Mouse (Mus musculus) embryonic fibroblast, embryonic 13.5 days (primary cell): ENCODE data around the gene AU021092. TPM values are rescaled to one million over a fixed set of nuclear protein-coding genes. Genes with fewer than 3 reads are reported as not detected.

ENCODE experiments used
- H3K27ac ChIP-seq: 2 replicates; pipeline ENCODE4 v1.5.1; 2012; ENCODE audit warnings: low read length, control low read depth, inconsistent platforms; ENCODE audit not compliant: insufficient read depth
- H3K4me1 ChIP-seq: 2 replicates; pipeline ENCODE4 v1.6.1; 2011; ENCODE audit warnings: low read length; ENCODE audit not compliant: control insufficient read depth, insufficient read depth
- H3K4me3 ChIP-seq: 2 replicates; pipeline ENCODE4 v1.5.1; 2011; ENCODE audit warnings: mild to moderate bottlenecking, control low read depth, low read length; ENCODE audit not compliant: insufficient read depth
- CTCF ChIP-seq: IDR thresholded peaks from 2 replicates; pipeline ENCODE4 v1.5.1; 2011; ENCODE audit warnings: mild to moderate bottlenecking, control low read depth, low read length, moderate library complexity, borderline replicate concordance; ENCODE audit not compliant: insufficient read depth
- POLR2A ChIP-seq: IDR thresholded peaks from 2 replicates; pipeline ENCODE4 v1.6.1; 2011; ENCODE audit warnings: low read depth, mild to moderate bottlenecking, control low read depth, low read length, moderate library complexity
- polyA plus RNA-seq: library from polyadenylated mRNA; stranded (reverse); fragments of >200 nt; gene quantifications from 2 replicates; pipeline ENCODE4 v1.2.4, GENCODE M21; 2011; ENCODE audit warnings: low read depth; ENCODE audit not compliant: missing spikeins, insufficient read length

Gene AU021092
- polyA plus RNA-seq, 1 experiment, result not detected

- no peaks in the 10 kb centered on the region for H3K4me1 ChIP-seq
- no peak overlapping the region for H3K27ac ChIP-seq
- no peak overlapping the region for H3K4me3 ChIP-seq
- no peak for TF ChIP-seq POLR2A
- no peak for TF ChIP-seq CTCF
Measured at GRCm38 (mm10) chr16:5185691-5186090, 36.4 kb downstream of the AU021092 start.

GRCm38 (mm10) chr16:5184956-5185355 is 37.1 kb downstream of the AU021092 start:
- H3K27ac ChIP-seq, result no peak overlapping the region
- H3K4me1 ChIP-seq, result no peaks in the 10 kb centered on the region
- no peak overlapping the region for H3K4me3 ChIP-seq
- no peak for TF ChIP-seq POLR2A
- no peak for TF ChIP-seq CTCF

- TF ChIP-seq CTCF (no peak), POLR2A (no peak)
- Histone ChIP-seq H3K4me1 (no peaks in the 10 kb centered on the region), H3K27ac (no peak overlapping the region), H3K4me3 (no peak overlapping the region)
Measured at GRCm38 (mm10) chr16:5184101-5184500, 38.0 kb downstream of the AU021092 start.

- TF ChIP-seq POLR2A, result no peak
- H3K27ac ChIP-seq, result no peak overlapping the region
- no peaks in the 10 kb centered on the region for H3K4me1 ChIP-seq
- H3K4me3 ChIP-seq, result no peak overlapping the region
Measured at GRCm38 (mm10) chr16:5183310-5183975, 38.7 kb downstream of the AU021092 start.

GRCm38 (mm10) chr16:5172636-5173035 is 49.5 kb downstream of the AU021092 start:
- Histone ChIP-seq H3K4me3 (no peak overlapping the region), H3K4me1 (no peaks in the 10 kb centered on the region), H3K27ac (no peak overlapping the region)
- TF ChIP-seq POLR2A (no peak), CTCF (no peak)

GRCm38 (mm10) chr16:5168829-5169228 is 53.3 kb downstream of the AU021092 start:
- Histone ChIP-seq H3K4me1 (no peaks in the 10 kb centered on the region), H3K27ac (no peak overlapping the region), H3K4me3 (no peak overlapping the region)
- TF ChIP-seq CTCF (no peak), POLR2A (no peak)

GRCm38 (mm10) chr16:5168038-5168437 is 54.1 kb downstream of the AU021092 start:
- H3K27ac ChIP-seq, result no peak overlapping the region
- H3K4me3 ChIP-seq, result no peak overlapping the region
- H3K4me1 ChIP-seq, result no peaks in the 10 kb centered on the region
- no peak for TF ChIP-seq CTCF
- no peak for TF ChIP-seq POLR2A

GRCm38 (mm10) chr16:5164327-5164726 is 57.8 kb downstream of the AU021092 start:
- Histone ChIP-seq H3K4me1 (no peaks in the 10 kb centered on the region), H3K27ac (no peak overlapping the region), H3K4me3 (no peak overlapping the region)
- no peak for TF ChIP-seq CTCF
- TF ChIP-seq POLR2A, result no peak

Other genes starting within 250 kb of the AU021092 start
- gene Sept12, start 224.4 kb downstream of the AU021092 start, polyA plus RNA-seq, result not detected in 2 replicates
- gene Smim22, start 215.0 kb downstream of the AU021092 start, polyA plus RNA-seq, result not detected in 2 replicates
- gene Rogdi, start 208.7 kb downstream of the AU021092 start, polyA plus RNA-seq, result 14.5 and 14.7 TPM in 2 replicates
- gene Glyr1, start 172.4 kb downstream of the AU021092 start, polyA plus RNA-seq, result 68.0 and 69.9 TPM in 2 replicates
- 23.8 and 30.7 TPM in 2 replicates for gene Ubn1, start 172.2 kb downstream of the AU021092 start, polyA plus RNA-seq
- 0.20 and 0.33 TPM in 2 replicates for gene Ppl, start 89.9 kb downstream of the AU021092 start, polyA plus RNA-seq
- gene Sec14l5, start 75.2 kb downstream of the AU021092 start, polyA plus RNA-seq, result not detected in 2 replicates
- gene Nagpa, start 18.3 kb downstream of the AU021092 start, polyA plus RNA-seq, result 11.6 and 13.8 TPM in 2 replicates
- 20.6 TPM in 2 replicates for gene Alg1, start 11.3 kb upstream of the AU021092 start, polyA plus RNA-seq
- 15.5 and 17.0 TPM in 2 replicates for gene Eef2kmt, start 33.7 kb upstream of the AU021092 start, polyA plus RNA-seq